Mouse (Mus musculus) spleen, postnatal 10 days (tissue): ENCODE results near the gene Fancg.
"Not testable (repeated sequence)": the region's sequence is repeated elsewhere in the genome, so short reads cannot be mapped to it uniquely, and the experiment has no call there.

ENCODE experiments used
- DNase-seq, 2 experiments: peaks; one replicate each; pipeline ENCODE4 v3.0.0; 2021 to 2022; ENCODE audit warnings: low spot score in 2 of 2

Gene Fancg

DNA sequence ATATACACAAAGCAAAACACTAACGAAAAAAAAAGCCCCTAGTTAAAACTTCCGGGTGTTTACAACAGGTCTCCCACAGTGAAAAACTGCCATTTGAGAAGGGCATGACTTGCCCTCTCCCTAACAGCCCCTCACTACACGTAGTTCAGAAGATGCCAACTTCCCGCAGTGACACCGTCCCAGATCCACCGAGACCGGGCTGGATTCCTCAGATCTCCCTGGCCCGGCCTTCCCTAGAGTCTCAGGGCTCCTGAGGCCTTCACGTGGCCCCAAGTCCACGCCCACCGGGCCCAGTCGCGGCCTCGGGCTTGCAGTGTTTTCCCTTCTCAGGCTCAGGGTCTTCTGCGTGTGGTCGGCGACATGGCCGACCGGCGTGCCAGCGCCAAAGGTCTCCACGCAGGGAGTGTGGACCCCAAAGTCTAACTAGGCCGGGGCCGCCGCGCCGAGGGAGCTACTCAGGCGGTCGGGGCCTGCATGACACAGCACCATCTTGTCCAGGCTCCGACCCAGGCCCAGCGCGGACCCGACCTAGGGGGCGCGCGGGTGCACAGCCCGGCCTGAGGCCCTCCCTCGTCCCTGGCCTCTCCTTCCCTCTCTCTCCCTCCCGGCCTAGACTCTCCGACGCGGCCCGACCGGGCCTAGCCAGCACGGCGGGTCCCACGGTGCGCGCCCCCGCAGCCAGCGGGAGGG is 10.7 kb downstream of the Fancg start:
- DNase-seq, result peak; percentile 73 to 79

DNA sequence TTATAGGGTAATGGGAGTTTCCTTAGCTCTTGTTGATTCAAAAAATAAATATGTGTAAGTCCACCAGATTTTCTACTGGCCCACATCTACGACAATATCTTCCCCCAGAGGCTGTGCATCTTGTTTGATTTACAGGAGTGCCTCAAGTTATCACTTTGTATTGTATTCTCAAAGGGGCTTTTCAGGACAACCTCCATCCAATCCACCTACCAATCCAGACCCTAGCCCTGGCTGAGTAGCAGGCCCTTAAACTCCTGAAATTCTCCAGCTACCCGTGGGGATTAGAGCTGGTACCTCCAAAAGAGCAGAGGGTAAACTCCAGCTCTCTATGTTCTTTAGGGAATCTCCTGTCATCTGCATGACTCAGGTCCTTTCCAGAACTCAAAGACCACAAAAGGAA is 12.3 kb downstream of the Fancg start:
- no peak for DNase-seq

DNA sequence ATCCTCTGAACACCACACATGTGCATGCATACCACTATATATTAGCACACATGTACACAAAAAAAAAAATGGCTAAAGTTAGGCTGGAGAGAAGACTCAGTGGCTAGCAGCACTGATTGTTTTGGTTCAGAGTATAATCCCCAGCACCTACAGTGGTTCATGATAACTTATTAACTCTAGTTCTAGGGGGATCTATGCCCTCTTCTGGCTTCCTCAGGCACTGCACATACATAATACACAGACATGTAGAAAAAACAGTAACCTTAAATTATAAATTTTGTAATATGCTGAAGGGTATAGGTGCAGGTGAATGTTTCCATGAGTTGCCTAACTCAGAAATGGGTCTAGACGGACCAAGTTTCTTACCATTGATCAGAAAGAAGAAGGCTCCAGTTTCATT is 22.0 kb downstream of the Fancg start:
- no peak for DNase-seq

DNA sequence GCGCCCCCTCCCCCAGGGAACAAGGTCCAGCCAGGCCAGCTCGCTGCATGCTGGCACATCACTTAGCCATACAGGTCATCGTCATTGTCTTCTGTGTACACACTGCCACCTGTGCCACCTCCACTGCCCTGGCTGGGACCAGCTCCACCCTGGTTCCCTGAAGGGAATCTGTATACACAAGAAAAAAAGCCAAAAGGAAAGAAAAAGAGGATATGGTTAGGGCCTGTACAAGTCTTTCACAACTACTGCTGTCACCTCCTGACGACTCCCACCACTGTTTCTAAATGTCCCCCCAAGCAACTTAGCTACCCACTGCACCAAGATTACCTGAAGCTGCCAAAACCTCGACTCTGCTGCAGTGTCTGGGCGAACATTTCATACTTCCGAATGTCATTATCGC is 29.8 kb downstream of the Fancg start:
- DNase-seq, result not testable (repeated sequence)

DNA sequence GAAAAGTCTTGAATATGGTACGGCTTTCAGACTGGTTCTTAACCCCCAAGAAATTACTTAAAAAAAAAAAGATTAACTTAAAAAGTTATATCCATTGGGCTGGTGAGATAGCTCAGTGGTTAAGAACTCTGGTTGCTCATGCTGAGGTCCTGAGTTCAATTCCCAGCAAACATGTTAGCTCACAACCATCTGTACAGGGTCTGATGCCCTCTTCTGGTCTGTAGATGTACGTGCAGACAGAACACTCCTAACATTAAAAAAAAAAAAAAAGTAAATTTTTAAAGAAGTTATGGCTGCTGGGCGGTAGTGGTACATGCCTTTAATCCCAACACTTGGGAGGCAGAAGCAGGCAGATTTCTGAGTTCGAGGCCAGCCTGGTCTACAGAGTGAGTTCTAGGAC is 32.2 kb downstream of the Fancg start:
- no peak for DNase-seq

DNA sequence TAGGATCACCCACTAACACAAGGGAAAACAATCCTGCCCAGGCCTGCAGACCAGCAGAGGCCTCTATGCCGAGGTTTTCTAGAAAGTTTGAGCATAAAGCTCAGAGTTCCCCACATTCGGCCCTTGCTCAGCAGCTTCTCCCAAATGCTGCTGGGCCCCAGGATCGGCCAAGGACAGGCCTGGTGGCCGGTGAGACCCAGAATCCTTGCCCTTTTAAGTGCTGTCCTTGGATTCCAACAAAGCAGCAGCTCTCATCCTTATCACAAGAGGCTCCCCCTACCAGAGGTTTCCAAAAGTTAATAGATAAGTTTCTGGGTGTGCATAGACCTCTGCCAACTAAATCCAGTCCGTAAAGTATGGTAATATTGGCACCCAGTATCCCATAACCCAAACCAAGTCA is 36.4 kb downstream of the Fancg start:
- no peak for DNase-seq

DNA sequence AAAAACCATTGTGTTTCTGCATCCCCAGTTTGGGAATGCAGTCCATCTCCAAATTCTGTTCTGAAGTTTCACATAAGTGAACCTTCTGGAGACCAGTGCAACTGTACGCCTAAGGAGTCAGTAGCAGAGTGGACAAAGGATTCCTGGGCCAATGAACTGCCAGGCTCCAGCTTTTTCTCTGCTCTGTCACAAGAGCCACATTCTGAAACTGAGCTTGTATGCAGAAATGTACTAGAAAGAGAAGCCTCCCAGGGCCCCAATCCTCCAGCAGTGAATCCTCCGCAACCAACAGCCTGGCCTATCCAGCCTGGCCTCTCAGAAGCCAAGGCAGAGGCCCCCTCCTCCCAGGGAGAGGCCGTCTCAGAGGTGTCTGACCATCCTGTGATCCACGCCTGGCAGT is 37.4 kb downstream of the Fancg start:
- no peak for DNase-seq

DNA sequence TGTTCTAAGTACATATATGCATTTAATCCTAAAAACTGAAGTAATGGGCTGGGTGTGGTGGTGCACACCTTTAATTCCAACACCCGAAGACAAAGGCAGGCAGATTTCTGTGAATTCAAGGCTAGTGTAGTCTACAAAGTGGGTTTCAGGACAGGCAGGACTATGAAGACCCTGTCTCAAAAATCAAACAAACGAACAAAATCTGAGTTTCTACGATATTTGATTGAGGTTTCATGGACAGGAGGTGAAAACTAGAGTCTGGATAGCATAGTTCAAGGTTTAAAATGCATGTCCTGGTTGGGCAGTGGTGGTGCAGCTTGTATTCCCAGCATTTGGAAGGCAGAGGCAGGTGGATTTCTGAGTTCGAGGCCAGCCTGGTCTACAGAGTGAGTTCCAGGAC is 41.0 kb downstream of the Fancg start, which contains the start of gene 1700022I11Rik:
1700022I11Rik (plus strand) TSS at position 301 of the 400 bp plus-strand sequence.
- no peak for DNase-seq

DNA sequence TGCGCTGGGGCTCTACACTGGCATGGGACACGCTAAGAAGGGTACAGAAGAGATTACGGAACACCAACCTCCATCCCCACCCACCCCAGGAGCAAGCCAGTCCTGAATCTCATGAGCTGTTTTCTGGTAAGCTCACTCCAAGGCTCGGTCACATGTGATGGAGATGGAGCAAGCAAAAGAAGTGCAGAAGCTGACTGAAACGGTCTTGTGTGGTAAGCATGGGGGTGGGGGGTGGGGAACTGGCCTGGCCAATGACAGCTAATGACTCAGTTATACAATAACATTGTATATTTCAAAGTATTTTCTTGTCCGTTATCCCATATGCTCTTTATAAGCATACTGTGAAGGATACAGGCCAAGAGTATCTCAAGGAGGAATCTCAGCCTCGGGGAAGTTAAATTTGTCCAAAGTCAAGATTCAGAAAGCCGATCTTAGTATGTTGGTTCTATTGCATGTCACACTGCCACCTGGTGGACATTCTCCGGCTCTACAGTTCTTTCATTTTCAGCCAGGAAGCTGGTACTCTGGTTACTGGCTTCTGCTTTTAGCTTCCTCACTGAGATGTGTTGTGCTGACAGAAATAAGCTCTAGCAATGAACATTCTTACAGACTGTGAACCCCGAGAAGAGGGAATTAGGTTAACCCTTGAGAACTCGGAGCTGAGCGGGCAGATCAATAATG is 45.1 kb downstream of the Fancg start:
- peak in 1 of 2 experiments; percentile 65 for DNase-seq

DNA sequence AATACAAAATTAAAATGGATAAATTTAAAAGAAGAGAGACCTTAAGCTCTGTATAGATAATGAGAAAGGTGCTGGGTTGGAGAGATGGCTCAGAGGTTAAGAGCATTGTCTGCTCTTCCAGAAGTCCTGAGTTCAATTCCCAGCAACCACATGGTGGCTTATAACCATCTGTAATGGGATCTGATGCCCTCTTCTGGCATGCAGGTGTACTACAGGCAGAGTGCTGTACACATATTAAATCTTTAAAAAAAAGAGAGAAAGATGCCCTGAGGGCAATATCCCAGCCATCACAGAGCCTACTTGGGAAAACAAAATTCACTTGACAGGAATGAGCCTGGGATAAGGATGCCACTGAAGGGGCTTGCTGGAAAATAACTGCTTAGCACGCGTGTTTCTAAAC is 46.8 kb downstream of the Fancg start:
- DNase-seq, result peak in 1 of 2 experiments; percentile 67

DNA sequence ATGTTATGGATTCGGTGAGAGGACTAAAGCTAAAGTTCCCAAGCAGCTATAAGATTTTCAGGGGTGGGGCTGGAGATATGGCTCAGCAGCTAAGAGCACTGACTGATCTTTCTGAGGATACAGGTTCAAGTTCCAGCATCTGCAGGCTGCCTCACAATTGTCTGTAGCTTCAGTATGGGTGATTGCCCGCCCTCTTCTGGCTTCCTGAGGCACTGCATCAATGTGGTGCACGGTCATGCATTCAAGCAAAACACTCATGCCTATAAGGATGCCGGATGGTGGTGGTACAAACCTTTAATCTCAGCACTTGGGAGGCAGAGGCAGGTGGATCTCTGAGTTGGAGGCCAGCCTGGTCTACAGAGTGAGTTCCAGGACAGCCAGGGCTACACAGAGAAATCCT is 48.7 kb downstream of the Fancg start:
- peak; percentile 36 to 74 for DNase-seq

DNA sequence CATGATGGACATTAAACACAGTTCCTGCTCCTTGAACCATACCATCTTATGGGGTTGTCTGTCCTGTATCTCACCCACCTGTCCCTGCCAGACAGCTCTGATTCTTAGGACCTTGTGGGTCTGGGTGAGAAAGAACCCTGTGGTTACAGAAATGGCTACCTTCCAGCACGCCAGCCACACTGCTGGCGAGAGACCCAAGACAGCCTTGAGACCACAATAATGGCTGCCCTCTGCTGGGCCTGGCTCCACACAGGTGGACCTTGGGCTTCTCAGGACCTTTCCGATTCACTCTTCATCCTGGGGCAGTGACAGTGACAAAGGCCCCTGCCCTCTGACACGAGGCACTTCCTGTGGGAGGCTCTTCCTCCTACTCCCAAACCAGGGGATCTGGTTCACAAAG is 50.9 kb downstream of the Fancg start:
- DNase-seq, result no peak

DNA sequence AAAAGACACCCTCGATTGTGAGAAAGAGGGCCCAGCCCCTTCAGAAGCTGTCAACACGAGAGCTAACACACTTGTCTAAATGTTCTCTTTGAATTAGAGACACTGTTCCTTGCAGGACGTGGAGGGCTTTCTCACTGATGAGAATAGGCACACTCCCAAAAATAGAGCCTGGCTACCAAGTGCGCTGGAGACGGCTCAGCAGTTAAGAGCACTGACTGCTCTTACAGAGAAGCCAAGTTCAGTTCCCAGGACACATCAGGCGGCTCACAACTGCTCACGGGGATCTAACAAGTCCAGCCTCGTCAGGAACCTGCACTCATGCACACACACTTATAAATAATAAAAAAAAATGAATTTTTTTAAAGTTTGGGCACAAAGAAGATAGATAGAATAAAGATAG is 51.4 kb downstream of the Fancg start:
- no peak for DNase-seq

DNA sequence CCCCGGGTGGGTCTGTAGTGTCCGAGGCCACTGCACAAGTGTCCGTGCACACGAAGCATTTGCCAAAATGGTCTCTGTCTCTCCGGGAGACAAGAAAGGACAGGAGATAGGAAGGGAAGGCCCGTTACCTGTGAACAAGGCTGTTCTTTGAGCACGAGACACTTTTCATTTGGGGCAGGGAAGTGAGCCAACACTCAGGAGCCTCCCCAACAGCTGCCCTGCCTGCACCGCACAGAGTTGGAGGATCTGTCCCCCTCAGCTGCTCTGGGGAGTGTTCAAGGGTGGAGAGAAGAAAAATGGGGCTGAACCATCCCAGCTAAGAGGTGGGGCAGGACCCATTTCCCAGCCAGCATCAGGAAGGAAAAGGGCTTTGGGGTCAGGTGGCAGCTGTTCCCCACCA is 52.3 kb downstream of the Fancg start:
- DNase-seq, result no peak

DNA sequence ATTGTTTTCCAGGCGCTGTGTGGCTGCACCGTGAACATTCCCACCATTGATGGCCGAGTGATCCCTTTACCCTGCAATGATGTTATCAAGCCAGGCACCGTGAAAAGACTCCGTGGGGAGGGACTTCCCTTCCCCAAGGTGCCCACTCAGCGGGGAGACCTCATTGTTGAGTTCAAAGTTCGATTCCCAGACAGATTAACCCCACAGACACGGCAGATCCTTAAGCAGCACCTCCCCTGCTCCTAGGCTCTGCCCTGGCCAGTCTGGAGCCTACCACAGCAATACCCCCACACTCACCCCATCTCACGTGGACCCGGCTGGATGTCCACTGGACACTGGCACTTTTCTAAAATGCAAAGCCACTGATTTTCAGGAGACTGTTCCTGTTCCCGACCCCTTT is 53.0 kb downstream of the Fancg start:
- no peak for DNase-seq

DNA sequence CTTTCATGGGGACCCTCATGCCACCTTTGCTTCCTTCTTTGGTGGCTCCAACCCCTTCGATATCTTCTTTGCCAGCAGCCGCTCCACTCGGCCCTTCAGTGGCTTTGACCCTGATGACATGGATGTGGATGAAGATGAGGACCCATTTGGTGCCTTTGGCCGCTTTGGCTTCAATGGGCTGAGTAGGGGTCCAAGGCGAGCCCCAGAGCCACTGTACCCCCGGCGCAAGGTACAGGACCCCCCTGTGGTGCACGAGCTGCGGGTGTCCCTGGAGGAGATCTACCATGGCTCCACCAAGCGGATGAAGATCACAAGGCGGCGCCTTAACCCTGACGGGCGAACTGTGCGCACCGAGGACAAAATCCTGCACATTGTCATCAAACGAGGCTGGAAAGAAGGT is 53.7 kb downstream of the Fancg start:
- no peak for DNase-seq

DNA sequence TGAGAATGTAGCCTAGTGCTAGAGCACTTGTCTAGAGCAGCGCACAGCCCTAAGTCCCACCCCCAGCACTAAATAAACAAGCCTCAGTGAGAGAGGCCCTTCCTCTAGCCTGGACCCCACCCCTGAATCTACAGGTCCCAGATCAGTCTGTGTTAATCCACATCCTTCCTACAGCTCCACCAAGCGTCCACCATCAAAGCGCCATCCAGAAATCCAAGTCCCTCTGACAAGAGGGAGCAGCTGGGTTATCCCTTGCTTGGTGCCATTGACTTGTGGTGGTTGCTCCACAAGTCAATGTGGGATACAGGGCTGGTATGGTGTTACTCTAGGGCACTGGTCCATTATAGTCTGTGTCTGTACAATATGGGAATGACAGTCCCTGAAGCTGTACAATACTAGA is 55.1 kb downstream of the Fancg start:
- DNase-seq, result no peak

DNA sequence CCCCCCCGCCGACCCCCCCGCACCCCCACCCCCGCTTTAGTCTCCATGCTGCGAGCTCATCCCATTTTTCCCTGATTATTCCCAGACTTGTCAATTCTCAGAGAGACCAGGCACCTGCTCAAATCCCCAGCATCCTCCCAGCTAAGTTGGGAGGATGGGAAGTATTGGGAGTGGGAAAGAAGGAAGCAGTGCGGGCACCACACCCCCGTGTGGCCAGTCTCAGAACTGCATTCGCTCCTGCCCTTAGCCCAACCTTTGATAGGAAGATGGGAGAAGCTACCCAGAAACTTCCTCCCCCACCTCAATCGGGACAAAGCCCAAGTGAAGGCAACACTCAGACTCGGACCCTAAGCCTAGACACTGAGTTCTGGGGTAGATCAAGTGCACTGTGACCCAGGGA is 56.0 kb downstream of the Fancg start:
- DNase-seq, result peak; percentile 51 to 74

DNA sequence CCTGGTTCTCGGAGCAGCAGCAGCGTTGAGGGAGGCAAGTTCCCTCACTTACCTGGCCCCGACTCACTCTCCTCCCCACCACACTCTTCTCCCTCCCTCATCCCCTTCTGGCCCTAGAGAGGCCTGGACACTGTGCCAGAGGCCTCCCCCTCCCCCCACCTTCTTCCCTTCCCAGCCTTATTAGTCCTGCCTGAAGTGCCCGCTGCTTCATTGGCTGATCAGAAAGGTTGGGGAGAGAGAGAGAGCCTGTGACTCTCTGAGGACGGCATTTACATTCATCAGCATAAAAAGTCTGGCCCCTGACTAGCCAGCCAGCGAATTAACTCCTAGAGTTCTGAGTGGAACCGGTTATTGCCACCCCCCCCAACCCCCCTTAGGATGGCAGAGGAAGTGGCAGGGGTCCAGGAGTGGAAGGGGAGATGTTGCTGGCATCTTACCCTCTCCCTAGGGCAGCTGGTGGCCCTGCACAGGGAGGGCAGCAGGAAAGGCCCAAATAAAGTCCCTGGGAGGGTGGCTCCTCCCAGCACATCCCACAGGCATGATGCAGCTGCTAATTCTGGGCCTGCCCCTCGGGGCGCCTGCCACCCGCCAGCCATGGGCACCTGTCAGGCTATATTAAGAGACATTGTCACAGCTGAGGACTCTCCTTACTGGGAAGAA is 56.7 kb downstream of the Fancg start:
- DNase-seq, result no peak

DNA sequence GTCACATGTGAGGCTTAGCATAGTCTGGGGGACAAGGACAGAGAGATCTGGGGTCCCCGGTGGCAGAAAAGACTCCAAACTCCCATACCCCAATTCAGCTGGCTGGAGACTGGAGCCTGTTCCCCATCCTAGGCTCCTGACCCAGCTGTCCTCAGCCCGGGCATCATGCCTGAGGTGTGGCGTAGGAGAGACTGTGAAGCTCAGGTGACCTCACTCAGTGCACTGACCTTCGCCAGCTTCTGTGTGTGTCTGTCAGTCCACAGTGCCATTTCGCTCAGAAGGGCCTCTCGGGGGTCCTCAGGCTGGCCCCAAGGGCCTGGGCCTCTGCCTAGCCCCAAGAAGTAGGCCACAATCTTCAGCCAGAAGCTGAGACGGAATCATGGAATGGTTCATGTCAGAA is 57.7 kb downstream of the Fancg start:
- no peak for DNase-seq
